Mouse (Mus musculus): ENCODE data around the gene Cdk1. TPM values are rescaled to one million over a fixed set of nuclear protein-coding genes. Genes with fewer than 3 reads are reported as not detected.
"Not testable (repeated sequence)": the region's sequence is repeated elsewhere in the genome, so short reads cannot be mapped to it uniquely, and the experiment has no call there.

The Cdk1 gene
- polyA plus RNA-seq, 1 experiment from 2014 or later = 344 TPM

DNA sequence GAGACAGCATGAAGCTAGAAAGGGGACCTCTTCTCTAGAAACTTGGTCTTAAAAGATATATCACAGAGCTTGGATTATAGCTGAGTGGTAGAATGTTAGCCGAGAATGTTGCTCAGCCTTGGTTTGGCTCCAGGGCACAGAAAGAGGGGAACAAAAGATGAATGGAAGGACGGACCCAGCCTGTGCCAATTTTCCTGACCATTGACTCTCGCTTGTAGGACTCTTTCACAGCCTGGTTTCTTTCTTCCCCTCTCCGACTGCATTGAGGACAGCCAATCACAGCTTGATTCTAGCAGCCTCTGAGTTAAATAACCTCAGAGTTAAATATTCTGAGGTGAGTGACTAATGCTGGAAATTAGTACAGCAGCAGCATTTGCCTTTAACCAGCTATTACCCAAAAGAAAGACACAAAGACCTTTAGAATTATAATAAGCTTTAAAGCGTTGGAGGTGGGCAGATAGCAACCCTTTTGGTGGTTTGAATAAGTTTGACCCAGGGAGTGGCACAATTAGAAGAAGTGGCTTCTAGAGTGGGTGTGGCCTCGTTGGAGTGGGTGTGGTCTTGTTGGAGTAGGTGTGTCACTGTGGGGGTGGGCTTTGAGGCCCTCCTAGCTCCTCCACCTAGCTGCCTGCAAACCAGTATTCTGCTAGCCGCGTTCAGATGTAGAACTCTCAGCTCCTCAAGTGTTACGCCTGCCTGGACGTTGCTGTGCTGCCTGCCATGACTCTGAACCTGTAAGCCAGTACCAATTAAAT, 21.2 kb upstream of the Cdk1 start:
- no peak for ATAC-seq (ENCODE audit: extremely low read depth, insufficient number of reproducible peaks, low FRiP score, low TSS enrichment)
- 65% methylated on average over 10 of the region's 10 CpGs for WGBS

DNA sequence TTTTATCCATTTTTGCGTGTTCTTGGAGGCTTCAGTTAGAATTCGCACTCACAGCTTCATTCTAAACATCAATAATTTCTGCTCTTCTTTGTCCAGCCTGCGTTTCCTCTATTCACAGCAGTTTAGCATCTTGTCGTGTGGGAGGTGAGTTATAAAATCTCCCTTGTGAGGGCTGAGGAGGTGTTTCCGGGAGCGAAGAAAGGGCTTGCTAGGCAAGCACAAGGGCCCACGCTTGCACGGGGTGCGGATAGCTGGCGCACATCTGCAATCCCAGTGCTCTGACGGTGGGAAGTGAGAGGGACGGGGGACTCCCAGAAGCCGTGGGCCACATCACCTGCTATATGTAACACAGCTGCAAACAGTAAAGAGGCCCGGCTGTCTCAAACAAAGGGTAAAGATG, 19.3 kb upstream of the Cdk1 start:
- no peak overlapping the region for H3K4me3 ChIP-seq
- H3K36me3 ChIP-seq = no peaks in the 10 kb centered on the region
- H3K4me1 ChIP-seq = no peaks in the 10 kb centered on the region
- H3K27ac ChIP-seq (replicated peaks) = no peak overlapping the region
- no peak for ATAC-seq (ENCODE audit: extremely low read depth, insufficient number of reproducible peaks, low FRiP score, low TSS enrichment)
- H3K9me3 ChIP-seq = no peaks in the 10 kb centered on the region
- H3K9ac ChIP-seq = no peak overlapping the region
- H3K4me2 ChIP-seq = no peak overlapping the region
- 81% methylated on average over 14 of the region's 14 CpGs for WGBS
- H3K27me3 ChIP-seq (replicated peaks) = no peaks in the 10 kb centered on the region

More for the DNA sequence above, 21.2 kb upstream of the Cdk1 start:
- no peaks in the 10 kb centered on the region for H3K4me1 ChIP-seq
- H3K4me2 ChIP-seq = no peak overlapping the region
- no peak overlapping the region for H3K4me3 ChIP-seq
- H3K27me3 ChIP-seq (replicated peaks) = no peaks in the 10 kb centered on the region
- no peaks in the 10 kb centered on the region for H3K36me3 ChIP-seq
- H3K9ac ChIP-seq = no peak overlapping the region
- H3K9me3 ChIP-seq = no peaks in the 10 kb centered on the region
- H3K27ac ChIP-seq (replicated peaks) = no peak overlapping the region

DNA sequence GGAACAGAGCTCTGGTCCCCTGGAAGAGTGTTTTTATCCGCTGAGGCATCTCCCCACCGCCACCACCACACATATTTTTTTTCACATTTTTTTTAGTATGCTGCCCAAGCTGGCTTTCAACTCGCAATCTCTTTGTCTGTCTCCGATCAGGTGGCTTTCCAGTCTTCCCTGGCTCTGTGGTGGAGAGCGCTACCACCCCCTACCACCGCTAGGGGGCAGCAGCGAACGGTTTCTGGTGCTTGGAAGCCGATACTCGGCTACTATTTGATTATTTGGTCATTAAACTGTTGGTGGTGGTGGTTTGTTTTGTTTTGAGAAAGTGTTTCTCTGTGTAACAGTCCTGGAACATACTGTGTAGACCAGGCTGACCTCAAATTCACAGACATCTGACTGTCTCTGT, 18.7 kb upstream of the Cdk1 start:
- no peak for ATAC-seq (ENCODE audit: extremely low read depth, insufficient number of reproducible peaks, low FRiP score, low TSS enrichment)
- H3K27me3 ChIP-seq (replicated peaks) = no peaks in the 10 kb centered on the region
- H3K4me2 ChIP-seq = no peak overlapping the region
- no peak overlapping the region for H3K4me3 ChIP-seq
- no peaks in the 10 kb centered on the region for H3K9me3 ChIP-seq
- WGBS = 13% methylated on average over 10 of the region's 10 CpGs
- no peaks in the 10 kb centered on the region for H3K4me1 ChIP-seq
- H3K27ac ChIP-seq (replicated peaks) = no peak overlapping the region
- H3K36me3 ChIP-seq = no peaks in the 10 kb centered on the region
- no peak overlapping the region for H3K9ac ChIP-seq

DNA sequence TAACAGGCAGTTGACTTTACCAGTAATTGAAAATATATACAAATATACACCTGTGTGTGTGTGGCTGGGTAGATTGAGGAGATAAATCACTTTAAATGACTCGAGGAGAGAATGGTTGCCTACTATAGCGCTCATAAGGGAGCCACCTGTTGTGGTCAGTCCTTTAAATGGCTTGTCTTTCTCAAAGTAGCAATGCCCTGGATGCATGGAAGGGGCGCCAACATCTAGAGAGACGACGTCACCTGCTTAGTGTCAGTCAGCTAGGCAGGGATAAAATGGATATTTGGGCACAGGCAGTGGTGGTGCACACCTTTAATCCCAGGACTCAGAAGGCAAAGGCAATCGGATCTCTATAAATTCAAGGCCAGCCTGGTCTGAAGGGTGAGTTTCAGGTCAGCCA, 16.6 kb upstream of the Cdk1 start:
- no peak for ATAC-seq (ENCODE audit: extremely low read depth, insufficient number of reproducible peaks, low FRiP score, low TSS enrichment)
- Histone ChIP-seq H3K9me3 (no peaks in the 10 kb centered on the region), H3K4me2 (no peak overlapping the region), H3K27ac (replicated peaks) (no peak overlapping the region), H3K36me3 (no peaks in the 10 kb centered on the region), H3K4me1 (no peaks in the 10 kb centered on the region), H3K27me3 (replicated peaks) (no peaks in the 10 kb centered on the region), H3K4me3 (no peak overlapping the region), H3K9ac (no peak overlapping the region)
- WGBS = 72% methylated on average over 6 of the region's 6 CpGs

DNA sequence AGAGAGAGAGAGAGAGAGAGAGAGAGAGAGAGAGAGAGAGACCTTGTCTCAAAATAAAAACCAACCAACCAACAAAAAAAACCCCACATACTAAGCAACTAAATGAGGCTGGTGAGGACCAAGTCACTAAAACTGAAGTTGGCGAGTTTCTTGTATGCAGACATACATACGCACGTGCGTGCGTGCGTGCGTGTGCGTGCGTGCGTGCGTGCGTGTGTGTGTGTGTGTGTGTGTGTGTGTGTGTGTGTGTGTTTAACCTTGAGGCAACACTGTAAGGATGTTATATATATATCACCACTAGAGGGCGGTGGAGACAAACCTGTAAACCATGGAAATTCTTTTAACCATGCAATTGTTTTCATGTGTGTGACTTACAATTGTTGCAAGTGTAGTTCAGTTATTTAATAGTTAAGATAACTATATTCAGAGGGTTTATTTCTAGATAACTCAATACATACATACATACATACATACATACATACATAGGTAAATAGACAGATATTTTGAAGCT, 14.2 kb upstream of the Cdk1 start:
- no peaks in the 10 kb centered on the region for H3K4me1 ChIP-seq
- H3K4me2 ChIP-seq = no peak overlapping the region
- no peak for ATAC-seq (ENCODE audit: extremely low read depth, insufficient number of reproducible peaks, low FRiP score, low TSS enrichment)
- no peak overlapping the region for H3K4me3 ChIP-seq
- H3K9ac ChIP-seq = no peak overlapping the region
- H3K27me3 ChIP-seq (replicated peaks) = no peaks in the 10 kb centered on the region
- H3K36me3 ChIP-seq = no peaks in the 10 kb centered on the region
- H3K27ac ChIP-seq (replicated peaks) = no peak overlapping the region
- 81% methylated on average over 13 of the region's 13 CpGs for WGBS
- H3K9me3 ChIP-seq = no peaks in the 10 kb centered on the region

DNA sequence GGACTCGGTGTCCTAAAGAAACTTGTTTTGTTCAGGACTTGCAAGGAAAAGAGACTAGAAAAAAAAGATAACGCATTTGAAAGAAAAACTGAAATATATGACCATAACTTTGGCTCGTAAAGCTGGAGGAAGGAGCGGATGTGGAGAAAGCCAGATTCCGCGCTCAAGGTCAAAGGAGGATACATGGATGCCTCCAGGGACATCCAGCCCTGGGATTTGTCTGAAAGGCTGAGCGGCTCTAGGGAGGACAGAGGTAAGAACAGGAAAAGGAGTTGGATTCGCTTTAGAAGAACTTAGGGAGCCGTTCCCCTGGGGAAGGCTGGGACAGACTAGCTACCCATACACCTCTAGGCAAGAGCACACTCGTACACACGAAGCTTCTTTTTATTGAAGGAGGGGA, 13.5 kb upstream of the Cdk1 start:
- Histone ChIP-seq H3K27me3 (replicated peaks) (no peaks in the 10 kb centered on the region), H3K9me3 (no peaks in the 10 kb centered on the region), H3K4me3 (no peak overlapping the region), H3K27ac (replicated peaks) (no peak overlapping the region), H3K9ac (no peak overlapping the region), H3K4me2 (no peak overlapping the region), H3K4me1 (no peaks in the 10 kb centered on the region), H3K36me3 (no peaks in the 10 kb centered on the region)
- WGBS = 83% methylated on average over 11 of the region's 11 CpGs
- ATAC-seq (ENCODE audit: extremely low read depth, insufficient number of reproducible peaks, low FRiP score, low TSS enrichment) = no peak

DNA sequence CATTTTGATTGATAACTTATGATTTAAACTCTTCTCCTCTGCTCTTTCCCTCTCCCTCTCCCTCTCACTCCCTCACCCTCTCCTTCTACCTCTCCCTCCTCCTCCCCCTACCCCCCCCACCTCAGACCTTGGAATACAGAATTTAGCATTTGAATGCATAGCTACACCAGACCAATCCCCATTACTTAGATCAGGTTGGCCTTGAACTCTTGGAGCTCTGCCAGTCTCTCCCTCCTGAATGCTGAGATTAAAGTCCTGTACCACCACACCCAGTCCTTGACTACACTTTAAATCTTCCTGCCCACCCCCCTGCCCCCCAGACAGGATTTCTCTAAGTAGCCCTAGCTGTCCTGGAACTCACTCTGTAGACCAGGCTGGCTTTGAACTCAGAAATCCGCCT, 6.9 kb upstream of the Cdk1 start:
- 76% methylated on average over 1 of the region's 1 CpGs for WGBS
- ATAC-seq (ENCODE audit: extremely low read depth, insufficient number of reproducible peaks, low FRiP score, low TSS enrichment) = no peak

DNA sequence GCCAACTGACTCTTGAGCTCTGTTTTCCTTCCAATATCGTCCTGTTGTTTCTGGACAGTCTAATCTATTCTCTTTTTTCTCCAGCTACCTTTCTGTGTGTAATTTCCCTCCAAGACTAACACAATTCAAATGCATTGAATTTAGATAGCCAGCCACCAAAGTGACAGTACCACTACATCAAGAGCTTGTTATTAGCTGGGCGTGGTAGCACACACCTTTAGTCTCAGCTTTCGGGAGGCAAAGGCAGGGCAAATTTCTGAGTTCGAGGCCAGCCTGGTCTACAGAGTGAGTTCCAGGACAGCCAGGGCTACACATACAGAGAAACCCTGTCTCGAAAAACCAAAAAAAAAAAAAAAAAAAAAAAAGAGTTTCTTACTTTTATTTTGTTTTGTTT, 345 bp upstream of the Cdk1 start:
- Histone ChIP-seq H3K36me3 (peaks cover 26% of the 10 kb centered on the region), H3K4me1 (peaks cover 35% of the 10 kb centered on the region), H3K27ac (replicated peaks) (peak overlapping the region; percentile 58), H3K9me3 (peaks cover 12% of the 10 kb centered on the region; the same call in 1 of the 2 replicates), H3K4me3 (peak overlapping the region; percentile 92), H3K4me2 (peak overlapping the region; percentile 76), H3K9ac (peak overlapping the region; percentile 66)
- not testable (repeated sequence) for H3K27me3 ChIP-seq (replicated peaks); ATAC-seq (ENCODE audit: extremely low read depth, insufficient number of reproducible peaks, low FRiP score, low TSS enrichment)
- 31% methylated on average over 5 of the region's 5 CpGs for WGBS

More for the DNA sequence above, 6.9 kb upstream of the Cdk1 start:
- H3K4me2 ChIP-seq = no peak overlapping the region
- no peak overlapping the region for H3K9ac ChIP-seq
- H3K9me3 ChIP-seq = peaks cover 16% of the 10 kb centered on the region; the same call in 1 of the 2 replicates
- H3K4me3 ChIP-seq = no peak overlapping the region
- H3K27ac ChIP-seq (replicated peaks) = no peak overlapping the region
- H3K4me1 ChIP-seq = no peaks in the 10 kb centered on the region
- no peaks in the 10 kb centered on the region for H3K36me3 ChIP-seq
- no peaks in the 10 kb centered on the region for H3K27me3 ChIP-seq (replicated peaks)

DNA sequence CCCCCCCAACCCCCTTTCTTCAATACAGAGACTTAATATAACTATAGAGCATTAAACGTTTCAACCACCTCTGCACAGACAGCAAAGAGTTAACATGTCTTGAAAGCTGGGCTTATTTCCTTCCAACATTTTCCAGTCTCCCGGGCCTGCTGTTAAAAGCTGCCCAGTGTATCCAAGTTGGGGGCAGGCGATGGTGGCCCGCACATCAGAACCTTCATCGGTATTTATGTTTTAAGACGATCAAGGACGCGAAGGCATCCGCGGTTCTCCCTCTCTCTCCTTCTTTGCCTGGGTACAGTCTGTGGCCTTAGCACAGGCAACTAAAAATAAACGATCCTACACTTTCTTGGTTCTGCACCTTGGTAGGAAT, 911 bp downstream of the Cdk1 start:
- WGBS = under 1% methylated on average over 11 of the region's 11 CpGs
- H3K36me3 ChIP-seq = peaks cover 38% of the 10 kb centered on the region
- ATAC-seq (ENCODE audit: extremely low read depth, insufficient number of reproducible peaks, low FRiP score, low TSS enrichment) = no peak

DNA sequence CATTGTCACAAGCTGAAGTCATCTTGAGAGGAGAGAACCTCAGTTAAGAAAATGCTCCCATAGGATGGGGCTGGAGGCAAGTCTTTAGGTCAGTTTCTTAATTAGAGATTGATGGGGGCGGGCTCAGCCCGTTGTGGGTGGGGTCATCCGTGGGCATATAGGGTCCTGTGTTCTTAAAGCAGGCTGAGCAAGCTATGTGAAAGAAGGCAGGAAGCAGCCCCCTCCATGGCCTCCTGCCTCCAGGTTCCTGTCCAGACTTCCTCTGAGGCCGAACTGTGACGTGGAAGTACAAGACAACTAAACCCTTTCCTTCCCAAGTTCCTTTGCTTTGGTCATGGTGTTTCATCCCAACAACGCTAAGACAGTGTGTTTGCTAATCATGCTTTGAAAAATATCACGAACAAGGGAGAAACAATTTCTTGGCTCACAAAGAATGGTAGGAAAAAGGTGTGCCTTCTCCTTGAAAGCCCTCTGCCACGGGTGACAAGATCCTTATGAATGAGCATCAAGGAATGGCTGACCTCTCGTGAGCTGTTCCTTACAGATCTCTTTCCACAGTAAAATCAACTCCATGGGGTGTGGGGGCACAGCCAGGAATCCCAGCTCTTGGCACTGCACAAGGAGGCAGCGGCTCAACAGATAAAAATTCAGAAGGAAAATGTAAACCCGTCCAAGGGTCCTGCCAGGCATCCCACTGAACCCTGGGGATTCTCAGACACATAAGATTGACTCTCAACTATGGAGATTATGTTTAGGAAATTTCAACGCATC, 1.5 kb downstream of the Cdk1 start:
- peak overlapping the region; percentile 95 for H3K9ac ChIP-seq
- H3K4me3 ChIP-seq = peak overlapping the region; percentile 92
- H3K4me1 ChIP-seq = peaks cover 53% of the 10 kb centered on the region
- H3K27ac ChIP-seq (replicated peaks) = peak overlapping the region; percentile 94
- H3K4me2 ChIP-seq = peak overlapping the region; percentile 76
- no peaks in the 10 kb centered on the region for H3K9me3 ChIP-seq
- ATAC-seq (ENCODE audit: extremely low read depth, insufficient number of reproducible peaks, low FRiP score, low TSS enrichment) = no peak
- peaks cover 44% of the 10 kb centered on the region for H3K36me3 ChIP-seq
- WGBS = 12% methylated on average over 12 of the region's 12 CpGs
- no peaks in the 10 kb centered on the region for H3K27me3 ChIP-seq (replicated peaks)

More for the DNA sequence above, 911 bp downstream of the Cdk1 start:
- Histone ChIP-seq H3K27ac (replicated peaks) (peak overlapping the region; percentile 94), H3K9me3 (no peaks in the 10 kb centered on the region), H3K27me3 (replicated peaks) (no peaks in the 10 kb centered on the region), H3K4me2 (peak overlapping the region; percentile 76), H3K4me3 (peak overlapping the region; percentile 92), H3K9ac (peak overlapping the region; percentile 95), H3K4me1 (peaks cover 47% of the 10 kb centered on the region)

DNA sequence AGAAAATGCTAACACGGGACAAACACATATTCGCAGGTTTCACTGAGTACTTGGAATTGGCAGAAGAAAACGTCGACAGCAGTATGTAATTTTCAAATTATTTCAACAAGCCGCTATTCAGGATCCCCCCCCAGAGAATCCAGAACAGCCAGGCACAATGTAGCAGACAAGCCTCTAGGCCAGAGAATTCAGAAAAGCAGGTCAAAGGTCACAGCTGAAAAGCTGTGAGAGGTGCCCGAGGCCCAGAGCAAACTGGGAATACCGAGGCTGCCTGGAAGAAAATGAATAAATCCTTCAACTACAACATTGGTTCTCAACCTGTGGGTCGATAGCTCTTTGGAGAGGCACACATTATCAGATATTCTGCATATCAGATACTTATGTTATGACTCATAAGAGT, 4.5 kb downstream of the Cdk1 start:
- Histone ChIP-seq H3K4me1 (peaks cover 64% of the 10 kb centered on the region), H3K36me3 (peaks cover 75% of the 10 kb centered on the region), H3K27me3 (replicated peaks) (no peaks in the 10 kb centered on the region), H3K27ac (replicated peaks) (no peak overlapping the region), H3K9ac (peak overlapping the region; percentile 19; the same call in 1 of the 2 replicates), H3K4me3 (no peak overlapping the region), H3K9me3 (no peaks in the 10 kb centered on the region), H3K4me2 (peak overlapping the region; percentile 76)
- WGBS = 68% methylated on average over 8 of the region's 8 CpGs
- ATAC-seq (ENCODE audit: extremely low read depth, insufficient number of reproducible peaks, low FRiP score, low TSS enrichment) = no peak

Data from heart, embryonic 13.5 days (tissue).